9 mouse cellular contexts compared by ENCODE assay signal in the genomic region with DNA sequence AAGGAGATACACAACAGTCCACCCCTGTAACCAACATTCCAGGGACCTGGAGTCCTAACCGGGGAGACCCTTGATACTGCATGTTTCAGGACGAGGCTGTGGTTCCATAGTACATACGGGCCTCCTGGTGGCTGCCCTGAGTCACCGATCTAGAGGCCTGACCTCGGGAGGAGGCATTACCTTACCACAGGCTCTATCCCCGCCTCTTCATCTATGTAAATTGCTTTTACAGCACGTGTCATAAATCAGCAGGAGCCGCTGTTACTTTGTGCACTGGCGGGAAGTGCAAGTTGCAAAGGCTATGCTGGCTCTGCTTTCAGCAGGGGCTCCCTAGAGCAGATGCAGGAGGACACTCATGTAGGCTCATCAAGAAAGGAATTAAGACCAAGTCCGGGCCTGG.
A peak's percentile ranks its signal among the peaks of the same experiment; 100 is the strongest.
DNase-seq lines count a peak whose midpoint lies in the region; ATAC-seq lines count a peak whose summit lies in the region.
"Had no signal": no experiment of that assay in that cellular context is flagged by ENCODE, and none has a peak within 500 bp of the region (broad histone marks: within the 10 kb centered on the region; RNA-seq: fewer than 3 reads in every experiment).

No protein-coding gene starts in this region.

- WGBS in heart, embryonic 16.5 days: 37% methylated on average over 10 of the region's 10 CpGs
- 58% methylated on average over 10 of the region's 10 CpGs for WGBS in midbrain, embryonic 14.5 days
- WGBS in forebrain, embryonic 11.5 days: 66% methylated on average over 10 of the region's 10 CpGs

- DNase-seq in heart, postnatal 10 days: no peak
- peak; percentile 84 for DNase-seq in CD4-positive helper T cell, adult 2 months (ENCODE audit: low read depth, low spot score)
- peak; percentile 71 for DNase-seq in forelimb bud, embryonic 11.5 days (ENCODE audit: low read depth, low spot score)
- peak; percentile 62 for DNase-seq in natural killer cell, adult 2 months (ENCODE audit: low spot score in 2 of 2)
- no peak for DNase-seq in testis, postnatal 14 days (ENCODE audit: low spot score)
- DNase-seq in midbrain, embryonic 14.5 days: no peak
- DNase-seq in forebrain, embryonic 11.5 days (ENCODE audit: low spot score): no peak

- H3K4me1 ChIP-seq in heart, embryonic 16.5 days (ENCODE audit: control insufficient read depth, insufficient read depth, low read length): peaks cover 4% of the 10 kb centered on the region; the same call in 1 of the 2 replicates
- no peaks in the 10 kb centered on the region for H3K4me1 ChIP-seq in midbrain, embryonic 14.5 days (ENCODE audit: control insufficient read depth, insufficient read depth, low read length)
- no peaks in the 10 kb centered on the region for H3K4me1 ChIP-seq in forebrain, embryonic 11.5 days (replicated peaks; ENCODE audit: control insufficient read depth, insufficient read depth, low read length)
- H3K4me1 ChIP-seq: forebrain, embryonic 15.5 days had no signal

- intact Hi-C loops in heart, postnatal 10 days (cut with DNase I): loop anchor here (5.0 kb wide), 1 partner anchor 159 kb away; no protein-coding TSS in a partner anchor

- H3K4me3 ChIP-seq in heart, embryonic 16.5 days (ENCODE audit: low read length): no peak overlapping the region
- no peak overlapping the region for H3K4me3 ChIP-seq in midbrain, embryonic 14.5 days (replicated peaks; ENCODE audit: low read depth, low read length)
- no peak overlapping the region for H3K4me3 ChIP-seq in forebrain, embryonic 11.5 days (ENCODE audit: low read depth, low read length)
- H3K4me3 ChIP-seq: forebrain, embryonic 15.5 days had no signal

- H3K4me2 ChIP-seq in heart, embryonic 16.5 days (ENCODE audit: low read depth, low read length): no peak overlapping the region
- H3K4me2 ChIP-seq in midbrain, embryonic 14.5 days (ENCODE audit: low read length): no peak overlapping the region
- no peak overlapping the region for H3K4me2 ChIP-seq in forebrain, embryonic 11.5 days (ENCODE audit: low read depth, low read length, severe bottlenecking)
- H3K4me2 ChIP-seq: forebrain, embryonic 15.5 days had no signal

- no peaks in the 10 kb centered on the region for H3K27me3 ChIP-seq in heart, embryonic 16.5 days (ENCODE audit: control insufficient read depth, insufficient read depth, low read length)
- H3K27me3 ChIP-seq in midbrain, embryonic 14.5 days (ENCODE audit: control insufficient read depth, insufficient read depth, low read length): no peaks in the 10 kb centered on the region
- no peaks in the 10 kb centered on the region for H3K27me3 ChIP-seq in forebrain, embryonic 11.5 days (ENCODE audit: control insufficient read depth, insufficient read depth, low read length)
- H3K27me3 ChIP-seq: forebrain, embryonic 15.5 days had no signal

- H3K9me3 ChIP-seq in heart, embryonic 16.5 days (replicated peaks; ENCODE audit: control insufficient read depth, low read length): no peaks in the 10 kb centered on the region
- no peaks in the 10 kb centered on the region for H3K9me3 ChIP-seq in midbrain, embryonic 14.5 days (ENCODE audit: control insufficient read depth, low read length)
- no peaks in the 10 kb centered on the region for H3K9me3 ChIP-seq in forebrain, embryonic 11.5 days (ENCODE audit: control insufficient read depth, low read length)
- H3K9me3 ChIP-seq: forebrain, embryonic 15.5 days had no signal

- no peak overlapping the region for H3K27ac ChIP-seq in heart, embryonic 16.5 days (ENCODE audit: low read length)
- H3K27ac ChIP-seq in midbrain, embryonic 14.5 days (replicated peaks; ENCODE audit: low read depth, low read length): no peak overlapping the region
- no peak overlapping the region for H3K27ac ChIP-seq in forebrain, embryonic 11.5 days (ENCODE audit: low read depth, low read length)
- H3K27ac ChIP-seq: forebrain, embryonic 15.5 days had no signal

- H3K9ac ChIP-seq in heart, embryonic 16.5 days (ENCODE audit: low read length): no peak overlapping the region
- H3K9ac ChIP-seq in midbrain, embryonic 14.5 days (replicated peaks; ENCODE audit: low read length): no peak overlapping the region
- no peak overlapping the region for H3K9ac ChIP-seq in forebrain, embryonic 11.5 days (ENCODE audit: low read length)
- H3K9ac ChIP-seq: forebrain, embryonic 15.5 days had no signal

- ATAC-seq in heart, embryonic 16.5 days (replicated peaks; ENCODE audit: extremely low read depth, insufficient read depth, low FRiP score): 0 out of 2 replicates have a peak, but pooled peaks have one; percentile 47
- no peak for ATAC-seq in midbrain, embryonic 14.5 days (ENCODE audit: low FRiP score, low TSS enrichment)
- ATAC-seq in forebrain, embryonic 11.5 days (replicated peaks; ENCODE audit: low FRiP score): no peak
- ATAC-seq: forebrain, embryonic 15.5 days had no signal

- H3K36me3 ChIP-seq in heart, embryonic 16.5 days (ENCODE audit: control insufficient read depth, insufficient read depth): no peaks in the 10 kb centered on the region
- H3K36me3 ChIP-seq in midbrain, embryonic 14.5 days (ENCODE audit: control insufficient read depth, insufficient read depth, low read length): no peaks in the 10 kb centered on the region
- H3K36me3 ChIP-seq in forebrain, embryonic 11.5 days (ENCODE audit: control insufficient read depth, insufficient read depth, low read length): no peaks in the 10 kb centered on the region
- H3K36me3 ChIP-seq: forebrain, embryonic 15.5 days had no signal

Comparison
In these comparisons a context has a peak if more than half of its experiments do, and no peak if none do; other contexts are left out.
1. DNase-seq: peak in CD4-positive helper T cell, adult 2 months (single experiment), forelimb bud, embryonic 11.5 days (single experiment) and natural killer cell, adult 2 months (2 of 2); none in heart, postnatal 10 days (0 of 2), testis, postnatal 14 days (single experiment), midbrain, embryonic 14.5 days (single experiment) and forebrain, embryonic 11.5 days (single experiment).